Mouse (Mus musculus) limb, embryonic 15.5 days (tissue): ENCODE data around the gene Mad1l1. TPM values are rescaled to one million over a fixed set of nuclear protein-coding genes. Genes with fewer than 3 reads are reported as not detected.

ENCODE experiments used
- ATAC-seq: fragments of 200-750 bp; cut with Nextera tagmentation; 2 replicates; pipeline ENCODE4 v1.8.0; 2017; ENCODE audit warnings: low read depth, moderate TSS enrichment; ENCODE audit not compliant: insufficient number of reproducible peaks, low FRiP score, low TSS enrichment
- H3K27ac ChIP-seq: fragments of 300-500 bp; sonication (generic); 2 replicates; pipeline ENCODE4 v1.5.1; 2015; ENCODE audit warnings: moderate library complexity, mild to moderate bottlenecking, inconsistent platforms
- H3K27me3 ChIP-seq: fragments of 300-500 bp; sonication (generic); 2 replicates; pipeline ENCODE4 v1.6.1; 2015; ENCODE audit warnings: inconsistent platforms
- H3K36me3 ChIP-seq: fragments of 300-500 bp; sonication (generic); 2 replicates; pipeline ENCODE4 v1.6.1; 2015; ENCODE audit warnings: inconsistent platforms
- H3K4me1 ChIP-seq: fragments of 300-500 bp; sonication (generic); 2 replicates; pipeline ENCODE4 v1.6.1; 2015; ENCODE audit warnings: inconsistent platforms
- H3K4me2 ChIP-seq: fragments of 300-500 bp; sonication (generic); 2 replicates; pipeline ENCODE4 v1.6.1; 2015; ENCODE audit warnings: mild to moderate bottlenecking, inconsistent platforms
- H3K4me3 ChIP-seq: fragments of 300-500 bp; sonication (generic); 2 replicates; pipeline ENCODE4 v1.5.1; 2015; ENCODE audit warnings: mild to moderate bottlenecking, inconsistent platforms
- H3K9ac ChIP-seq: fragments of 300-500 bp; sonication (generic); 2 replicates; pipeline ENCODE4 v1.6.1; 2015; ENCODE audit warnings: inconsistent platforms
- H3K9me3 ChIP-seq: fragments of 300-500 bp; sonication (generic); 2 replicates; pipeline ENCODE4 v1.6.1; 2016; ENCODE audit warnings: inconsistent platforms
- WGBS: fragments of 180-500 bp; shearing (Covaris S2); methylation state at CpG from one replicate; pipeline ENCODE4 v1.1.7; 2015; 5-methylcytosine and 5-hydroxymethylcytosine counted together
- polyA plus RNA-seq: library from polyadenylated mRNA; unstranded; fragments of >200 nt; fragmentation: Nextera tagmentation; extraction: Ambion mirVana; gene quantifications from 2 replicates; pipeline ENCODE4 v1.2.1, GENCODE M21; 2015

The Mad1l1 gene
- polyA plus RNA-seq, 1 experiment from 2014 or later, result 42.9 TPM

- Histone ChIP-seq H3K4me3 (no peak overlapping the region), H3K4me1 (no peaks in the 10 kb centered on the region), H3K9me3 (no peaks in the 10 kb centered on the region), H3K9ac (no peak overlapping the region), H3K4me2 (no peak overlapping the region), H3K27ac (no peak overlapping the region), H3K27me3 (no peaks in the 10 kb centered on the region), H3K36me3 (no peaks in the 10 kb centered on the region)
- WGBS, result 83% methylated on average over 6 of the region's 6 CpGs
- no peak for ATAC-seq
These were observed 159.1 kb downstream of the Mad1l1 start for GRCm38 (mm10) chr5:140162071-140162845.

- H3K27ac ChIP-seq, result no peak overlapping the region
- WGBS, result 83% methylated on average over 4 of the region's 4 CpGs
These were observed 162.3 kb downstream of the Mad1l1 start for GRCm38 (mm10) chr5:140159007-140159406.

GRCm38 (mm10) chr5:140157886-140158627 lies 163.3 kb downstream of the Mad1l1 start:
- 86% methylated on average over 1 of the region's 1 CpGs for WGBS
- H3K27ac ChIP-seq, result no peak overlapping the region
- no peak overlapping the region for H3K4me2 ChIP-seq
- H3K27me3 ChIP-seq, result no peaks in the 10 kb centered on the region
- no peaks in the 10 kb centered on the region for H3K4me1 ChIP-seq
- H3K9ac ChIP-seq, result no peak overlapping the region
- no peaks in the 10 kb centered on the region for H3K36me3 ChIP-seq
- no peaks in the 10 kb centered on the region for H3K9me3 ChIP-seq
- ATAC-seq, result no peak
- no peak overlapping the region for H3K4me3 ChIP-seq

More at GRCm38 (mm10) chr5:140159007-140159406, 162.3 kb downstream of the Mad1l1 start:
- H3K4me1 ChIP-seq, result no peaks in the 10 kb centered on the region
- no peak overlapping the region for H3K4me2 ChIP-seq
- no peak overlapping the region for H3K9ac ChIP-seq
- ATAC-seq, result no peak
- H3K9me3 ChIP-seq, result no peaks in the 10 kb centered on the region
- no peaks in the 10 kb centered on the region for H3K36me3 ChIP-seq
- H3K4me3 ChIP-seq, result no peak overlapping the region
- H3K27me3 ChIP-seq, result no peaks in the 10 kb centered on the region

- no peak overlapping the region for H3K4me2 ChIP-seq
- H3K4me1 ChIP-seq, result no peaks in the 10 kb centered on the region
- 62% methylated on average over 3 of the region's 3 CpGs for WGBS
These were observed 167.2 kb downstream of the Mad1l1 start for GRCm38 (mm10) chr5:140154166-140154565.

GRCm38 (mm10) chr5:140151871-140152270 lies 169.5 kb downstream of the Mad1l1 start:
- no peak overlapping the region for H3K9ac ChIP-seq

More at GRCm38 (mm10) chr5:140154166-140154565, 167.2 kb downstream of the Mad1l1 start:
- H3K9me3 ChIP-seq, result no peaks in the 10 kb centered on the region
- no peak overlapping the region for H3K27ac ChIP-seq
- H3K27me3 ChIP-seq, result no peaks in the 10 kb centered on the region
- ATAC-seq, result no peak
- H3K9ac ChIP-seq, result no peak overlapping the region
- H3K4me3 ChIP-seq, result no peak overlapping the region
- H3K36me3 ChIP-seq, result no peaks in the 10 kb centered on the region

GRCm38 (mm10) chr5:140151180-140151579 lies 170.2 kb downstream of the Mad1l1 start:
- H3K4me1 ChIP-seq, result no peaks in the 10 kb centered on the region
- H3K4me2 ChIP-seq, result no peak overlapping the region
- no peak overlapping the region for H3K9ac ChIP-seq
- no peaks in the 10 kb centered on the region for H3K27me3 ChIP-seq
- no peak overlapping the region for H3K27ac ChIP-seq
- WGBS, result 41% methylated on average over 2 of the region's 2 CpGs
- ATAC-seq, result no peak
- no peak overlapping the region for H3K4me3 ChIP-seq
- no peaks in the 10 kb centered on the region for H3K36me3 ChIP-seq
- no peaks in the 10 kb centered on the region for H3K9me3 ChIP-seq

More at GRCm38 (mm10) chr5:140151871-140152270, 169.5 kb downstream of the Mad1l1 start:
- Histone ChIP-seq H3K4me2 (no peak overlapping the region), H3K9me3 (no peaks in the 10 kb centered on the region), H3K4me3 (no peak overlapping the region), H3K36me3 (no peaks in the 10 kb centered on the region), H3K27ac (no peak overlapping the region), H3K27me3 (no peaks in the 10 kb centered on the region), H3K4me1 (no peaks in the 10 kb centered on the region)
- ATAC-seq, result no peak
- 47% methylated on average over 2 of the region's 2 CpGs for WGBS

GRCm38 (mm10) chr5:140150694-140151093 lies 170.7 kb downstream of the Mad1l1 start:
- H3K4me1 ChIP-seq, result no peaks in the 10 kb centered on the region
- no peak overlapping the region for H3K4me2 ChIP-seq
- no peaks in the 10 kb centered on the region for H3K27me3 ChIP-seq
- H3K9ac ChIP-seq, result no peak overlapping the region
- no peak overlapping the region for H3K27ac ChIP-seq
- no peaks in the 10 kb centered on the region for H3K9me3 ChIP-seq
- WGBS, result 91% methylated on average over 2 of the region's 2 CpGs
- no peaks in the 10 kb centered on the region for H3K36me3 ChIP-seq
- ATAC-seq, result no peak
- no peak overlapping the region for H3K4me3 ChIP-seq

- ATAC-seq, result no peak
- 91% methylated on average over 5 of the region's 5 CpGs for WGBS
These were observed 171.2 kb downstream of the Mad1l1 start for GRCm38 (mm10) chr5:140150136-140150535.

GRCm38 (mm10) chr5:140149298-140149697 lies 172.1 kb downstream of the Mad1l1 start:
- Histone ChIP-seq H3K36me3 (no peaks in the 10 kb centered on the region), H3K4me1 (no peaks in the 10 kb centered on the region), H3K27ac (no peak overlapping the region), H3K4me2 (no peak overlapping the region), H3K9me3 (no peaks in the 10 kb centered on the region), H3K9ac (no peak overlapping the region), H3K4me3 (no peak overlapping the region), H3K27me3 (no peaks in the 10 kb centered on the region)
- 77% methylated on average over 4 of the region's 4 CpGs for WGBS
- no peak for ATAC-seq

More at GRCm38 (mm10) chr5:140150136-140150535, 171.2 kb downstream of the Mad1l1 start:
- Histone ChIP-seq H3K4me3 (no peak overlapping the region), H3K27me3 (no peaks in the 10 kb centered on the region), H3K9ac (no peak overlapping the region), H3K4me2 (no peak overlapping the region), H3K36me3 (no peaks in the 10 kb centered on the region), H3K27ac (no peak overlapping the region), H3K4me1 (no peaks in the 10 kb centered on the region), H3K9me3 (no peaks in the 10 kb centered on the region)

GRCm38 (mm10) chr5:140143541-140143940 lies 177.8 kb downstream of the Mad1l1 start:
- Histone ChIP-seq H3K9me3 (no peaks in the 10 kb centered on the region), H3K27me3 (no peaks in the 10 kb centered on the region), H3K4me1 (no peaks in the 10 kb centered on the region), H3K4me2 (no peak overlapping the region), H3K4me3 (no peak overlapping the region), H3K36me3 (peaks cover 4% of the 10 kb centered on the region; the same call in 1 of the 2 replicates), H3K9ac (no peak overlapping the region), H3K27ac (no peak overlapping the region)
- 82% methylated on average over 2 of the region's 2 CpGs for WGBS
- no peak for ATAC-seq

- WGBS, result 85% methylated on average over 4 of the region's 4 CpGs
- Histone ChIP-seq H3K9ac (no peak overlapping the region), H3K27ac (no peak overlapping the region), H3K36me3 (peaks cover 4% of the 10 kb centered on the region; the same call in 1 of the 2 replicates), H3K27me3 (no peaks in the 10 kb centered on the region), H3K9me3 (no peaks in the 10 kb centered on the region), H3K4me3 (no peak overlapping the region), H3K4me2 (no peak overlapping the region), H3K4me1 (no peaks in the 10 kb centered on the region; the same call in 1 of the 2 replicates)
- ATAC-seq, result no peak
These were observed 180.0 kb downstream of the Mad1l1 start for GRCm38 (mm10) chr5:140141336-140141735.

- H3K9ac ChIP-seq, result no peak overlapping the region
- H3K9me3 ChIP-seq, result no peaks in the 10 kb centered on the region
- ATAC-seq, result no peak
- no peak overlapping the region for H3K4me3 ChIP-seq
- H3K4me1 ChIP-seq, result no peaks in the 10 kb centered on the region; the same call in 1 of the 2 replicates
- H3K36me3 ChIP-seq, result peaks cover 4% of the 10 kb centered on the region; the same call in 1 of the 2 replicates
- H3K4me2 ChIP-seq, result no peak overlapping the region
- no peaks in the 10 kb centered on the region for H3K27me3 ChIP-seq
- H3K27ac ChIP-seq, result no peak overlapping the region
These were observed 181.1 kb downstream of the Mad1l1 start for GRCm38 (mm10) chr5:140140214-140140613.
